Mouse (Mus musculus) kidney, adult 2 months (tissue): ENCODE results near the gene Med14.

Source experiments
- CTCF ChIP-seq: fragments of 200-500 bp; conservative IDR thresholded peaks from 2 replicates; pipeline ENCODE4 v1.5.1; 2011; ENCODE audit warnings: low read depth, mild to moderate bottlenecking, control low read depth, low read length, moderate library complexity, mixed read lengths; ENCODE audit not compliant: insufficient read depth, insufficient read length
- POLR2A ChIP-seq: fragments of 200-500 bp; IDR thresholded peaks from one replicate; pipeline ENCODE4 v1.6.1; 2011; ENCODE audit warnings: low read depth, low read length, control low read depth

- TF ChIP-seq CTCF (no peak), POLR2A (no peak)
Measured at GRCm38 (mm10) chrX:12761259-12761625, 631 bp downstream of the Med14 start.
